Mouse (Mus musculus) T-helper 1 cell (primary cell): ENCODE results near the gene Gngt2.

Experiments used
- in situ Hi-C: fragments of 300-600 bp; cut with MboI, MseI; formaldehyde crosslinking; loops from one replicate; pipeline ENCODE4 v1.15.1; 2025; ENCODE audit warnings: high pct_unique_total_duplicates

Gngt2 gene

DNA sequence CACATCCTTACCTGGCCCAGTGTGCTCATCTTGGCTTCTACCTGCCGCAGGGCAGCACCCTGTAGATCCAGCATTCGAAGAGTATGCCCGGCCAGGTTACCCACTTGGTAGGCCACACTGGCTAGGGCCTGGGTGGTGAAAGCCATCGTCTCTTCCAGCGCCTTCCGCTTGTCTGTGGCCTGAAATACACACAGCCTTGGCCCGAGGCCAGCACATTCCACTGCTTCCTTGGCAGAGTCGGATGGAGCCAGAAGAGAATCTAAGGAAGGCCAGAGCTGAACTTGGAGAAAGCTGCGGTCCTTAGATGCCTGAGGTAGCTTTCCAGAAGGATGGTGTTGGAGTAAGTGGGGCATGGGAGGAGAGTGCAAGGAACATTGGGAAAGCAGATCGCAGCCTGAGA, at the start of gene Gngt2:
Gene Gngt2, plus strand, starts transcription at position 158 of the 400 bp plus-strand sequence.
- in situ Hi-C loops = no loop called here

DNA sequence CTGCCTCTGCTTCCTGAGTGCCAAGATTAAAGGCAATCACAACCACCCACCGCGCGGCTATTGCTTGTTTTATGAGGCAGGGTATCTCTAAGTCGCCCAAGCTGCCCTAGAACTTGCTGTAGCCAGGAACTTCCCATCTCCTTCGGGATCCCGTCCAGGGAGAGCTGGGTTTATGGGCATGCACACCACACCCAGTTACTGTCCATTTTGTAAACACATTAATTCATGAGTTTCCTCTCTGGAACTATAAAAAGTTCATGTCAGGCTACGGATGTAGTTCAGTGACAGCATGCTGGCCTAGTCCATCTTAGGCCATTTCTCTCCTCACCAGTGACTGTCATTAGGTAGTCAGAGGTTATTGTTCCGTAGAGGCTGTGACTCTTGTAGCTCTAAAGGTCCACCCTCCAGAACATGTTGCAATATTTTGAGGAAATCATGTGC, 47.5 kb upstream of the Gngt2 start:
- in situ Hi-C loops = no loop called here

DNA sequence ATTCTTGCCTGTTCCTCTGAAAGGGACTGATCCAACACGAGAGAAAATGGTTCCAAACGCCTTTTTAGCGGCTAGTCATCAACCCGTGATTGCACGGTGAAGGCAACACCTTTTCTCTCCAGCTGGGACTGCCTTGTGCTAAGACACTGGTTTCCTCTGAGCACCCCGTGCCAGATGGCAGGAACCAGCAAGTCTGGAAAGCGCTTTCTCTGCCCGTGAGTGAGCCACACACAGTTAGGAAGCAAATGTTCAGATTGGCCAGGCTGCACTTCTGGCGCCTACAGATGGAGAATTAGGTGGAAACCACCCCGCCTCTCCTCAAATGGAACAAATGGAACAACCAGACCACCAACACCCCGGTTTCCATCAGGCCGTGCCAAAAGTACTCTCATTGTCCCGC, 45.2 kb upstream of the Gngt2 start:
- in situ Hi-C loops = no loop called here

DNA sequence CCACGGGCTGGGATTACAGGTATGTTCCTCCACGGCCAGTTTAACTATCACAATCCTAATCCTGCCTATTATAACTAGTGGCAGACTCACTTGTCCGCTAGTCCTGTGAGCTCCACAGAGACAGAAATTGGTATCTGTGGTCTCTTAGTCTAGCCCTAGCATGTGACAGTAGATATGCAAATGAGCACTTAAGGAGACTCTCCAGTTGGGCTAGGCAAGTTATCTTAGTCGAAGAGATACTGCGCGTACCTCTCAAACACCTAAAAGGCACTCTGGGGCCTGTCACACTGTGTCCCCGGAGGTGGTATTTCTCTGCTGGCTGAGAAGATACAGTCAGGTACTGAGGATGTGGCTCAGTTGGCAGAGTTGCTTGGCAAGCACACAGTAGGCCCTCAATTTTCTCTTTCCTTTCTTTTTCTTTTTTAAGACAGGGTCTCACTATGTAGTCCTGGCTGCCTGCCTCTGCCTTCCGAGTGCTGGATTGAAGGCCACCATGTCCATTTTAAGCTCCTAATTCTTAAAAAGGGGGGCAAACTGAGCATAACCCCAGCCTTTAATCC, 44.0 kb upstream of the Gngt2 start:
- in situ Hi-C loops = no loop called here

DNA sequence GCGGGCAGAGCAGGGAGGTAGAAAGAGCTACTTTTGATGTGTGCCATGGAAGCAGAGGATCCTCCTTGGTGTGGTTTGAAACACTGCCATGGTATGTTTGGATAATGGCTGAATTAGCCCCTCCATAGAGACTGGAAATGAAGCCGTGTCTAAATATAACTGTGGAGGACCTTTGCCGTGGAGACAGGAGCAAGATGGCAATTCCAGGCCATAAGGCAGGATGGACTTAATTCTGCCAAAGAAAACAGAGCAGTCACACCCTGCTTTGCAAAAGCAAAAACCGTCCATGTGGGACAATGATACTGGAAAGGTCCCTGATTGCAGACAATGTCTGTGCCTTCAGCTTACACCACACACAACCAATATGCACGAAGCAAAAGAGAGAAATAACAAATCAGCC, 42.8 kb upstream of the Gngt2 start:
- in situ Hi-C loops = no loop called here

DNA sequence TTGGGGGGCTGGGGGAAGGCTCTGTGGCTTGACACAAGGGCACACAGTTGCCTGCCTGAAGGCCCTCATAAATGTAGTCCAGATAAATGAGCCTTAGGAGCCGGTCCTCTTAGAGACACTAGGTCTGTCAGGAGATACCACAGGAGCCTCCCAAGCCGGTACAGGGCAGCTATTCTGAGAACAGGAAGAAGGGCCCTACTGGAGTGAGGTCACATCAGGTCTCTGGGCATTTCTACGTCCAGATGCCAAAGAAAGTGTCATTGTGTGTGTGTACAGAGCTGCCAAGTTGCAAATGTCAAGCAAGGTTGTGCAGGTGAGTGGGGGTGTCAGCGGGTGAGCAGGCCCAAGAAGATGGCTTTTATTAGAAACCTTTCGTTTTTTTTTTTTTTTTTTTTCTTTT, 41.4 kb upstream of the Gngt2 start:
- in situ Hi-C loops = no loop called here

DNA sequence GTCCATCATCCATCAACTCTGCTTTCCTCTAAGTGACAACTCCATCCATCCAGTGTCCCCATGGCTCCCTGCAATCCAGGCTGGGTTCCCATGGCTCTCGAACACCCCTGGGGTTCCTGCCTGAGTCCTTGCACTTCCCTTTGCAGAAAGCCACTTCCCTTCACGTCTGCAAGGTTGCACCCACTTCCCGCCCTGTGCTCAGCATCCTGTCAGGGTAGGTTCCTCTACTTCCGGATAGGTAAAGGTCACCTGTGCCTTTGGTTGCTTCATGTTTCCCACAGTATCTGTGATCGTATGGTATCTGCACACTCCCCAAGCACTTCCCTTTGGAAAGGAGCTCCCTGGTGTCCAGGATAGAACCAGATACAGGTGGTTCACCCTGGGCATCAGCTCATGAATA, 32.0 kb upstream of the Gngt2 start:
- in situ Hi-C loops = no loop called here

DNA sequence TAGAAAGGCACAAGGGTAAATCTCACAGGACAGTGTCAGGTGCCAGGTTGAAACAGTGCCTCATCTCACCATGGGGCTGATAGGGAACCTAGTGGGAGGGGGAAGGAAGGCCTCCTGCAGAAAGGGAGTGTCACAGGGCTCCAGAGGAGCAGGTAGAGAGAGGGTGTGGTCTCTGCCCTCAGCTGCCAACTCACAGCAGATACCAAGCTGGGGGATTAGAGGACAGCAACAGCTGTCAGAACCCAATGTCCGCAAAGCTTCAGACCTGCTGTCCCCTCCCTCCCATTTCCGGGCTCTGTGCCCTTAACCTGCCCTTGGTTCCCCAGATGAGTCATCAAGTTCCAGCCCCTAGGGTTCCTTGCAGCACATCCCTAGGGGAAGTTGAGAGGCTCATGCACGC, 31.5 kb upstream of the Gngt2 start:
- in situ Hi-C loops = no loop called here

DNA sequence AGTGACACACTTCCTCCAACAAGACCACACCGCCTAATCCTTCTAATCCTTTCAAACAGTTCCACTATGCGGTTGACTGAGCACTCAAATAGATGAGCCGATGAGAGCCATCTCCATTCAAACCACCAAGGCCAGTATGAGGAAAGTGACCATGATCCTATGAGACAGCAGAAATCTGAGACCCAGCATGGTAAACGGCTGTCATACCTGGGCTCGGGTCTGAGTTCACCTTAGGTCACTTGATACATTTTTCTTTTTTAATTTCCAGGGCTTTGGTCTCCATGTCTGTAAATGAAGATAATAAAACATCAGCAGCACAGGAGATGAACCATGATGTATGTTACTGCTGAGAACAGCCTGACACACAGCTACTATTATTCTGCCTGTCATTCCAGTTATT, 29.1 kb upstream of the Gngt2 start:
- in situ Hi-C loops = no loop called here

DNA sequence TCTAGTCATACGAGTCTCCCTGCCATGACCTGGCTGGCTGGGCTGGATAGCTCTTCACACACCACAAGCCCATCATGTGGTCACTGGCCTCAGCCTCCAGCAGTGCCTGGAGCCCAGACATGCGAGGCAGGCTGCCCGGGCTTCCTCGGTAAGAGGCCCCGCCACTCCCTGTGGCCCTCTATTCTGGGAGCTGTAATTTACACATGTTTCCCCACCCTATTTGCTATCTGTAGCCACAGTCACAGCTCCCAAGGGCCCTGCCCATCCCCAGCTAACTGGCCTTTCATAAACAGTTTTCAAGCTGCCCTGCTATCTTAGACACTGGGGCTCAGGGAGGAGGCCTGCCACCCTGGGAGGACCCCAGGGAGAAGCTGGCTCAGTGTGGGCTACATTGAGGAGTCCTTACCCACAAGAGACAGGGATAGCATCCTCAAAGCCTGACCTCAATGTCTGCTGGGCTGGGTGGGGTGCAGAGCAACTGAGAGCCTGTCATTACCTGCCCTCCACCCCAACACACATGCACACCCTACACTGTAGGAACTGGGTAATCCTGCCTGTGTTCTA, 28.5 kb upstream of the Gngt2 start:
- in situ Hi-C loops = no loop called here

DNA sequence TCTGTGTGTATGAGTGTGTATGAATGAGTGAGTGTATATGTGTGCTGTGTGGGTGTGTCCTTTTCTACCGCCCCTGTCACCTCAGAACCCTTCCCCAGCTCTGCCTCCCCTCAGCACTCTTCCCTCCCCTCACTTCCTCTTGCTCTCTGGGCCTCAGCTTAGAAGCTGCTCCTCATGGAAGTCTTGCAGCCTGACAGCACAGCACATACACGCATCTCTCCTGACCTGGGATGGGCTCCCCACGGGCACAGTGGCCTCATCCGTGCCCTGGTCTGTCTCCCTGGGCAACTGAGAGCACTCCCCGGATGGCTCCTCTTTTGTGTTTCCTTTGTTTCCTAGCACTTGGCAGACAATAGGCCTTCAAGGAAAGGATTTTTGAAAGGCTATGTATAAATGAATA, 27.4 kb upstream of the Gngt2 start:
- in situ Hi-C loops = no loop called here

DNA sequence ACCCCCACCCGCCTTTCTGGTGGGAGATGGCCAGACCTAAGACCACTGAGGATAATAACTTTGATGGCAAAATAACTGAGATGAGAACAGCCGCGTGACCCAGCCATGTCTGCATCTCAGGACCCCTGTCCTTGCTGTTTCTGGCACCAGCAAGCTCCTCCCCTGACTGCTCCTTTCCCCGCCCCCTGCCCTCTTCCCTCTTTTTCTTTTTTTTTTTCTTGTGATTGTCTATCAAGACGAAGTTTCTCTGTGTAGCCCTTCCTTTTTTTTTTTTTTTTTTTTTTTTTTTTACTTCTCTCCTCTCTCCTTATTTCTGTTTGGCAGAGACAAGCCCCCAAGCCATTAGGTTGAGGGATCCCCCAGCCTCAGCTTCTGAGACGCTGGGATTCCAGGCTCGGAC, 26.2 kb upstream of the Gngt2 start:
- in situ Hi-C loops = no loop called here

DNA sequence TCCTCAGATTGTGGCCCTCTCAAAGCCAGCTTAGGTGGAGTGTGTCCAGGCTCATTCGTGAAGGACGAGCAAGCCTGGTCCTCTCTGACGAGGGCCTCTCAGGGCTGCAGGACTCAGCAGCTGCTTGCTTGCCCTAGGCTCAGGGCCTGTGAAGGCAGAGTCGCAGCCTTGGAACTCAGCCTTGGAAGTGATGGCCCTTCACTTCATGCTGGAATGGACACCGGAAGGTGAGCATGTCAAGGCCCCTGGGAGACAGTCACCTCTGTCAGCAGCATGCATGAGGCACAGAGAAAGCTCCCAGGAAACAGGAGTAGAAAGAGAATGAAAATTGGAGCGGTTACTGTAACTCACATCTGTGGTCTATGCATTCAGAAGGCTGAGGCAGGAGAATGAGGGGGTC, 25.3 kb upstream of the Gngt2 start:
- in situ Hi-C loops = no loop called here

DNA sequence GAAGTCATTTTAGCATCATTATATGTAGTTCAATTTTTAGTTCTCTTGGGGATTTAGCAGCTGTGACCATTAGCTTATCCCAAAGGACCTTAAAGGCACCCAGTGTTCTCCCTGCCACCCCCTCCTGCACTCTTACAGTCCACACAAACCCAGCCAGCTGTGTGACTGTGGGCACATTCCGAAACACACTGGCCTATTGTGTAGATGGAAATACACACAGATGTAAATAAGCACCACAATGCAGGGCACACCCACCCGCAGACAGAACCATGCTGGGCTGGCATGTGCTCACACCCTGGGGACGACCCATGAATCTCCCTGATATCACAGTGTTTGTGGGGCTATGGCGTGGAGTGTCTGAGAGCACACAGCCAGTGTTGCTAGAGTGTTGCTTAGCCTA, 24.8 kb upstream of the Gngt2 start:
- in situ Hi-C loops = no loop called here

DNA sequence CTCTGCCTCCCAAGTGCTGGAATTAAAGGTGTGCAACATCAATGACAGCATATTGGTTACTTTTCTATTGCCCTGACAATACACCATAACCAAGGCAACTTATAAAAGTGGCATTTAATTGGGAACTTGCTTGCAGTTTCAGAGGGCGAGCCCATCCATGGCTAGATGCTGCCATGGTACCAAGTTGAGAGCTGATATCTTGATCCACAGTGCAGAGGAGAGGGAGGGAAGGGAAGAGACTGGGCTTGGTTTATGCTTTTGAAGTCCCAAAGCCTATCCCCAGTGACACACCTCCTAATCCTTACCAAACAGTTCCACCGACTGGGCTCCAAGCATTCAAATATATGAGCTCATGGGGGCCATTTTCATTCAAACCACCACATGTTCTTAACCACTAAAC, 22.9 kb upstream of the Gngt2 start:
- in situ Hi-C loops = no loop called here

DNA sequence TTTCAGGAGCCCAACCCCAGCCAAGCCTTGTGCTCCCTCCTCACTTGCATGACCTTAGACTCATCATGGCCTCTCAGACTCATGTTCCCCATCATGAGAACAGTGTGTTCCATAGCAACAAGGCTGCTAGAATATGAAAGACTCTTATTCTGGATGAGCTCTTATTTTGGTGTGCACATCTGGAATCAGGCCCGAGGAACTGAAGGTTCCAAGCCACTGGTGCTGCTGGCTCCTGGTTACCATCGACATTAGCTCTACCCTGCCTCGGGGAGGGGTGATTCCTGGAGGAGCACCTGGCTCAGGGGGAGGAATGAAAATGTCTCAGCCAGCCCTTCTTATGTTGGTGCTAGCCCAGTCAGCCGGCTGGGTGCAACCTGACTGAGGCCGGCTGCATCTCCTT, 22.2 kb upstream of the Gngt2 start:
- in situ Hi-C loops = no loop called here

DNA sequence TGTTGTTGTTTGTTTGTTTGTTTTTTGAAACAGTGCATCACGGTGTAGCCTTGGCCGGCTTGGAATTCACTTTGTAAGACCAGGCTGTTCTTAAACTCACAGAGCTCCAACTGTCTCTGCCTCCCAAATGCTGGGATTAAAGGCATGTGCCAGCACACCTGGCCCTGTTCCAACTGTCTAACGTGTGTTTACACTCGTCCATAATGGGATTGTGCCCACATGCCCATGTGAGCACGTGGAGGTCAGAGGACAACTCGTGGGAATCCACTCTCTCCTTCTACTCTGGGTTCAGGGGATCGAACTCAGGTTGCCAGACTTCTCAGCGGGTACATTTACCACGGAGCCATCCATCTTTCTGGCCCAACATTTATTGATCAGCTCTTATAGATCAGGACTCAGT, 21.6 kb upstream of the Gngt2 start:
- in situ Hi-C loops = no loop called here

DNA sequence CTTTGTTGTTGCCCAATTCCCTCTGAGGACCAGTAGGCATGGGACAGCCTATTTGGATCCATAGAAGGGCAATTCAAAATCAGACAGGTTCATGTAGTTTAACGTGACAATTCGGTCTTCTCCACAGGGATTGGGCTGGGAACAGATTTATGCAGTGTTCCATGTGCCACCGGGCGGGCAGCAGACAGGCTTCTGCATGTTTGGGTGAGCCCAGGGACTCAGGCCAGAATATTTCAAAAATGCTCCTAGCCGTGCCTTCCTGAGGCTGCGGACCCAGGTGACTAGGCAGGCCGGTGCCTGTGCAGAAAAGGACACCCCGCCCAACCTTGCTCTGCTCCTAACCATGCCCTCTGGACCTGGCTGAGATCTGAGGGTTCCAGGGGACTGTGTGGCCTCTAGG, 17.9 kb upstream of the Gngt2 start:
- in situ Hi-C loops = no loop called here

DNA sequence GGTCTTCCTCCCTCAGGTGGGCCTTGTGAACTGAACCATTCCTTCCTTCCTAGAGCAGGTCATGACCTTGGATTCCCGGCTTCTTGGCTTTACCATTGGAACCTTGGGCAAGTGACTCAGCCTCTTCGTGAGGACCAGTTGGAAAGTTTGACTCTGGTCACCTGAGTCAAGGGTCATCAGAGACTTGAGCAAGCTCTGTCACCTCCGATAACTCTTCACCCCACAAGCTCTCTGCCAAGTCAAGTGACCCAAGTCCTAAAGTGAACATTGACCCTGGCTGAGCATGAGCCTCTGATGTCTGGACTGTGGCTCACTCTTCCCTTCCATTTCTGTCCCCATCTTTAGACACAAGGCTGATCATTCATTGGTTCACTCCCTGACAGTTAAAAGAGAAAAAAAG, 15.5 kb upstream of the Gngt2 start:
- in situ Hi-C loops = no loop called here

DNA sequence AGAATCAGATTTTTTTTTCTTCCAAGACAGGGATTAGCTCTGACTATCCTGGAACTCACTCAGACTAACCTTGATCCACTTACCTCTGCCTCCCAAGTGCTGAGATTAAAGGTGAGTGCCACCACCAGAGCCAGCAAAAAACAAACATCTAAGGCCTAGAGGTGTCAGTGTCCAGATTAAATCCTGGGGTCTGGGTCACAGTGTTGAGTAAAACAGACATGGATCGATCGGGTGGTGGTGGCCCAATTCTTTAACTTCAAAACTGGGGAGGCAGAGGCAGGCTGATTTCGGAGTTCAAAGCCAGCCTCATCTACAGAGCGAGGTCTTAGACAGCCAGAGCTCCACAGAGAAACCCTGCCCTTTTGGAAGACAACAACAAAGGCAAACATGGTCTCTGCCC, 14.6 kb upstream of the Gngt2 start:
- in situ Hi-C loops = no loop called here

DNA sequence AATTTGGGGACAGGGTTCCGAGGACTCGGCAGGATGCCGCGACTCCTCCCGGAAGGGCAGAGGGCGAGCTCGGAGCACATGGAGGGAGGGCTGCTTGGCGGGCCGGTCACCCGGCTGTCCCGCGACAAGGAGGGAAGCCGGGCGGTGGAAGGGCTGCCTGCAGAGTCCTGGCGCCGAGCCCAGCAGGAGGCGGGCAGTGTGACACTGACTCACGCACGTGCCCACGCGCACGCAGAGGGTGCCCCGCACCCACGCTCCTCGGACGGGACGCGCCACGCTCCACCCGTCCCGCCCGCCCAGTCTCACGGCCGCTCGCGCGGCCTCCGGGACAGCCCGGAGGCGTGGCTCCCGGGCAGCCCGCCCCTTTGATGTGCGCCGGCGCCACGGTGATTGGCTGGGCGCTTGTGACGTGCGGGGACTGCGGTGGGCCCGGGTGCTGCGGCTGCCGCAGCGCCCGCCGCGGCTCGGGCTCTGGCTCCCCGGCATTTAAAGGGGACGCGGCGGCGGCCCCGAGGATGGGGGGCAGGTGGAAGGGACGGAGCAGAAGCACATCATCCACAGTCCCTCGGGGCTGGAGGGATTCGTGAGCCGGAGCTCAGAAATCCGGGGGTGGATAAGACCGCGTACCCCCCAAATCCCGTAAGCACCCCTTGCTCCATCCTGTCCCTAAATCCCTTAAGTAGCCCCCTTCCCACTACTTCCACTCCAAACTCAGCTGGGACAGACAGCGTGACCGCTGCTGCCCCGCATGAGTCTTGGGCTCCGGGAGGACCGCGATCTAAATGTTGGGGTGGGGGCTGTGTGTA, 12.7 kb upstream of the Gngt2 start, which contains the start of gene Phospho1:
Gene Phospho1, plus strand, starts transcription at position 429 of the 806 bp plus-strand sequence.
- in situ Hi-C loops = no loop called here

DNA sequence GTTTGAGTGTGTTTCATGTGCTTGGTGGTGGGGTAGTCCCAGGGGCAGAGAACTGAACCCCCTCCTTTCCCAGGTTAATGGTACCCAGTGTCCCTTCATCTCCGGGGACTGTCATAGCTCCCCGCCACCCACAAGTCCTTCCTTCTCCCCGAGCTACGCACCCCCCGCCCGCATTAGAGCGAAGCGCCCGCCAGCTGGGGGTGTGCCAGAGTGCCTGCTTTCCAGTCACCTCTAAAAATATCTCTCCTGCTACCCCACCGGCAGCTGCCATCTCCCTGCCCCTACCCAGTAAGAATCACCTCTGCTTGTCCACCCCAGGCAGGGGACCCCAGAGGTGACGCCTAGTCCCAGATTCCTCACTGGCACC, 12.2 kb upstream of the Gngt2 start:
- in situ Hi-C loops = no loop called here

DNA sequence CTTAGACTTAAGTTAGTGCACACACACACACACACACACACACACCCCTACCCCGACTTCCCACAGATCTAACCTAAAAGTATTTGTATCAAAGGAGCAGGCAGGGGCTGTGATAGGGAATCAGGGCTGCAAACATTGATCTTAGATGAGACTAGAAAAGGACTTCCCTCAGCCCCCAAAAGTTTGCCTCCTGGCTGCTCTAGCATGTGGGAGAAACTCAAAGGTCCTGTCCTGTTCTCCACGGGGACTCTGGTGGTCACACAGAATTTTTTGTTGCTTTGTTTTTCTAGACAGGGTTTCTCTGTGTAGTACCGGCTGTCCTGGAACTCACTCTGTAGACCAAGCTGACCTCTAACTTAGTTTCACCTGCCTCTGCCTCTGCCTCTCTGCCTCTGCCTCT, 11.4 kb upstream of the Gngt2 start:
- in situ Hi-C loops = no loop called here
